Mouse (Mus musculus) C2C12 (cell line): ENCODE results near the gene Slc16a14.

Source experiments
- CEBPB ChIP-seq: IDR thresholded peaks from one replicate; pipeline ENCODE4 v1.6.1; 2011; ENCODE audit warnings: low read depth, mild to moderate bottlenecking, control low read depth, moderate library complexity
- CTCF ChIP-seq: IDR thresholded peaks from one replicate; pipeline ENCODE4 v1.5.1; 2011; ENCODE audit not compliant: control insufficient read depth, insufficient read depth, insufficient read length
- FOSL1 ChIP-seq: IDR thresholded peaks from one replicate; pipeline ENCODE4 v1.8.0; 2011; ENCODE audit warnings: mild to moderate bottlenecking, low read length; ENCODE audit not compliant: poor library complexity, insufficient read depth, severe bottlenecking
- MAX ChIP-seq: IDR thresholded peaks from one replicate; pipeline ENCODE4 v1.6.1; 2011; ENCODE audit warnings: mild to moderate bottlenecking, control low read depth
- MYOD1 ChIP-seq: IDR thresholded peaks from one replicate; pipeline ENCODE4 v1.6.1; 2011; ENCODE audit warnings: low read depth; ENCODE audit not compliant: control insufficient read depth, insufficient read length
- USF1 ChIP-seq: IDR thresholded peaks from one replicate; pipeline ENCODE4 v1.6.1; 2011; ENCODE audit warnings: low read depth, mild to moderate bottlenecking, control low read depth, moderate library complexity

GRCm38 (mm10) chr1:84882066-84882532 is 52.8 kb downstream of the Slc16a14 start:
- TF ChIP-seq USF1: no peak
- TF ChIP-seq CTCF: no peak
- no peak for TF ChIP-seq FOSL1
- TF ChIP-seq MYOD1: no peak
- TF ChIP-seq CEBPB: no peak
- no peak for TF ChIP-seq MAX
